Mouse (Mus musculus) testis, adult 2 months (tissue): ENCODE measurements around the gene Phf13.

Experiments
- CTCF ChIP-seq: fragments of 200-500 bp; IDR thresholded peaks from 2 replicates; pipeline ENCODE4 v1.5.1; 2012; ENCODE audit warnings: low read depth, mild to moderate bottlenecking, inconsistent platforms, low read length, moderate library complexity; ENCODE audit not compliant: control insufficient read depth, insufficient read depth, insufficient replicate concordance
- POLR2A ChIP-seq: fragments of 200-500 bp; IDR thresholded peaks from 2 replicates; pipeline ENCODE4 v1.6.1; 2012; ENCODE audit warnings: low read depth, mild to moderate bottlenecking, inconsistent platforms, low read length, moderate library complexity; ENCODE audit not compliant: control insufficient read depth

DNA sequence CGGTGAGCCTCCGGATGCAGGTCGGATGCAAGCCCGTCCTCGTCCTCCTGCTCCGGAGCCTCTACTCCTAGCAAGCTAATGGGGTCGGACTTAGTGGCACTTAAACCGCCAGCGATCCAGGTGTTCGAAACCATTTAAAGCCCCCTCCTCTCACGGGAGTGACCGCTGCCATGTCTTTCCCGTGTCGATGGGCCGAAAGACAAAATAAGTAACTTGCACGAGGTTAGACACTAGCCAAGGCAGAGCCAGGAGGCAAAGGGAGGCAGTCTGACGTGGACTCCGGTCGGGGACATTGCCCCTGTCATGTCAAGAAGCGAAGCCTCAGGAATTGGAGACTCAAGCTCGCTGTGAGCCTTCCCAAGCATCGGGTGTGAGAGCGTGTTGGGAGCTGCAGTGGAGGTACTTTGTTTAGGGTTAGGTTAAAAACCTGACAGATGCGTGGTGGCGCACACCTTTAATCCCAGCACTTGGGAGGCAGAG is 43.8 kb upstream of the Phf13 start:
- TF ChIP-seq CTCF (no peak), POLR2A (no peak)
